Mouse (Mus musculus): ENCODE results near the gene Col4a2. TPM values are rescaled to one million over a fixed set of nuclear protein-coding genes. Genes with fewer than 3 reads are reported as not detected.
"Not testable (repeated sequence)": the region's sequence is repeated elsewhere in the genome, so short reads cannot be mapped to it uniquely, and the experiment has no call there.

Gene Col4a2
- polyA plus RNA-seq, 1 experiment from 2014 or later: 126 TPM

GRCm38 (mm10) chr8:11457981-11458836 is 145.6 kb downstream of the Col4a2 start:
- Histone ChIP-seq H3K4me1 (peaks cover 30% of the 10 kb centered on the region), H3K36me3 (no peaks in the 10 kb centered on the region), H3K9ac (no peak overlapping the region), H3K4me2 (no peak overlapping the region), H3K4me3 (no peak overlapping the region), H3K27ac (peak overlapping the region; percentile 50), H3K9me3 (no peaks in the 10 kb centered on the region), H3K27me3 (no peaks in the 10 kb centered on the region)
- ATAC-seq (ENCODE audit: borderline replicate concordance, extremely low read depth, low FRiP score, low TSS enrichment): no peak
- 20% methylated on average over 12 of the region's 12 CpGs for WGBS

- peak overlapping the region; percentile 7 for H3K27ac ChIP-seq
- no peaks in the 10 kb centered on the region for H3K27me3 ChIP-seq
- WGBS: 18% methylated on average over 5 of the region's 5 CpGs
- no peak for ATAC-seq (ENCODE audit: borderline replicate concordance, extremely low read depth, low FRiP score, low TSS enrichment)
- H3K4me2 ChIP-seq: no peak overlapping the region
- no peaks in the 10 kb centered on the region for H3K36me3 ChIP-seq
- H3K4me3 ChIP-seq: no peak overlapping the region
- H3K9me3 ChIP-seq: no peaks in the 10 kb centered on the region
- H3K9ac ChIP-seq: no peak overlapping the region
- H3K4me1 ChIP-seq: peaks cover 30% of the 10 kb centered on the region
These were observed 146.4 kb downstream of the Col4a2 start for GRCm38 (mm10) chr8:11459016-11459415.

GRCm38 (mm10) chr8:11460934-11461333 is 148.3 kb downstream of the Col4a2 start:
- no peaks in the 10 kb centered on the region for H3K27me3 ChIP-seq
- H3K27ac ChIP-seq: no peak overlapping the region
- H3K9me3 ChIP-seq: no peaks in the 10 kb centered on the region
- no peak for ATAC-seq (ENCODE audit: borderline replicate concordance, extremely low read depth, low FRiP score, low TSS enrichment)
- peaks cover 30% of the 10 kb centered on the region for H3K4me1 ChIP-seq
- no peak overlapping the region for H3K9ac ChIP-seq
- H3K4me2 ChIP-seq: no peak overlapping the region
- H3K36me3 ChIP-seq: no peaks in the 10 kb centered on the region
- WGBS: 8% methylated on average over 2 of the region's 2 CpGs
- H3K4me3 ChIP-seq: no peak overlapping the region

- H3K4me2 ChIP-seq: no peak overlapping the region
- no peak overlapping the region for H3K27ac ChIP-seq
- H3K9ac ChIP-seq: no peak overlapping the region
- no peaks in the 10 kb centered on the region for H3K36me3 ChIP-seq
- WGBS: 57% methylated on average over 2 of the region's 2 CpGs
- H3K4me3 ChIP-seq: no peak overlapping the region
- no peaks in the 10 kb centered on the region for H3K27me3 ChIP-seq
- H3K9me3 ChIP-seq: no peaks in the 10 kb centered on the region
- ATAC-seq (ENCODE audit: borderline replicate concordance, extremely low read depth, low FRiP score, low TSS enrichment): no peak
- peaks cover 30% of the 10 kb centered on the region for H3K4me1 ChIP-seq
These were observed 149.2 kb downstream of the Col4a2 start for GRCm38 (mm10) chr8:11461847-11462246.

GRCm38 (mm10) chr8:11462641-11463040 is 150.0 kb downstream of the Col4a2 start:
- Histone ChIP-seq H3K4me2 (no peak overlapping the region), H3K27ac (no peak overlapping the region), H3K4me1 (peaks cover 29% of the 10 kb centered on the region), H3K9ac (no peak overlapping the region), H3K4me3 (no peak overlapping the region), H3K36me3 (no peaks in the 10 kb centered on the region), H3K27me3 (no peaks in the 10 kb centered on the region), H3K9me3 (no peaks in the 10 kb centered on the region)
- 82% methylated on average over 4 of the region's 4 CpGs for WGBS
- ATAC-seq (ENCODE audit: borderline replicate concordance, extremely low read depth, low FRiP score, low TSS enrichment): no peak

GRCm38 (mm10) chr8:11463541-11463888 is 150.9 kb downstream of the Col4a2 start:
- H3K4me2 ChIP-seq: no peak overlapping the region
- H3K9me3 ChIP-seq: no peaks in the 10 kb centered on the region
- no peak for ATAC-seq (ENCODE audit: borderline replicate concordance, extremely low read depth, low FRiP score, low TSS enrichment)
- no peak overlapping the region for H3K9ac ChIP-seq
- no peak overlapping the region for H3K27ac ChIP-seq
- no peaks in the 10 kb centered on the region for H3K27me3 ChIP-seq
- H3K4me1 ChIP-seq: peaks cover 21% of the 10 kb centered on the region
- H3K36me3 ChIP-seq: no peaks in the 10 kb centered on the region
- 79% methylated on average over 2 of the region's 2 CpGs for WGBS
- H3K4me3 ChIP-seq: no peak overlapping the region

- WGBS: 74% methylated on average over 12 of the region's 12 CpGs
- H3K4me3 ChIP-seq: no peak overlapping the region
- no peaks in the 10 kb centered on the region for H3K27me3 ChIP-seq
- H3K36me3 ChIP-seq: no peaks in the 10 kb centered on the region
- H3K4me2 ChIP-seq: no peak overlapping the region
- H3K27ac ChIP-seq: no peak overlapping the region
- no peak for ATAC-seq (ENCODE audit: borderline replicate concordance, extremely low read depth, low FRiP score, low TSS enrichment)
- no peak overlapping the region for H3K9ac ChIP-seq
- peaks cover 15% of the 10 kb centered on the region for H3K4me1 ChIP-seq
- H3K9me3 ChIP-seq: no peaks in the 10 kb centered on the region
These were observed 151.5 kb downstream of the Col4a2 start for GRCm38 (mm10) chr8:11463889-11464706.

GRCm38 (mm10) chr8:11464707-11464964 is 152.0 kb downstream of the Col4a2 start:
- ATAC-seq (ENCODE audit: borderline replicate concordance, extremely low read depth, low FRiP score, low TSS enrichment): no peak
- H3K36me3 ChIP-seq: no peaks in the 10 kb centered on the region
- H3K4me1 ChIP-seq: peaks cover 14% of the 10 kb centered on the region
- H3K4me3 ChIP-seq: no peak overlapping the region
- H3K9ac ChIP-seq: no peak overlapping the region
- no peak overlapping the region for H3K4me2 ChIP-seq
- no peak overlapping the region for H3K27ac ChIP-seq
- WGBS: 64% methylated on average over 3 of the region's 3 CpGs
- H3K27me3 ChIP-seq: no peaks in the 10 kb centered on the region
- no peaks in the 10 kb centered on the region for H3K9me3 ChIP-seq

GRCm38 (mm10) chr8:11465619-11466018 is 153.0 kb downstream of the Col4a2 start:
- Histone ChIP-seq H3K4me1 (peaks cover 14% of the 10 kb centered on the region), H3K9me3 (no peaks in the 10 kb centered on the region), H3K4me2 (no peak overlapping the region), H3K27me3 (no peaks in the 10 kb centered on the region), H3K36me3 (no peaks in the 10 kb centered on the region), H3K27ac (no peak overlapping the region), H3K4me3 (no peak overlapping the region), H3K9ac (no peak overlapping the region)
- no peak for ATAC-seq (ENCODE audit: borderline replicate concordance, extremely low read depth, low FRiP score, low TSS enrichment)
- 82% methylated on average over 4 of the region's 4 CpGs for WGBS

GRCm38 (mm10) chr8:11466528-11466927 is 153.9 kb downstream of the Col4a2 start:
- H3K27me3 ChIP-seq; H3K4me2 ChIP-seq; H3K4me3 ChIP-seq; ATAC-seq (ENCODE audit: borderline replicate concordance, extremely low read depth, low FRiP score, low TSS enrichment); H3K4me1 ChIP-seq; H3K36me3 ChIP-seq; H3K27ac ChIP-seq; H3K9me3 ChIP-seq; H3K9ac ChIP-seq: not testable (repeated sequence)
- 86% methylated on average over 5 of the region's 5 CpGs for WGBS

- no peak overlapping the region for H3K4me3 ChIP-seq
- H3K4me1 ChIP-seq: peaks cover 14% of the 10 kb centered on the region
- WGBS: 9% methylated on average over 3 of the region's 3 CpGs
- H3K36me3 ChIP-seq: no peaks in the 10 kb centered on the region
- no peak overlapping the region for H3K27ac ChIP-seq
- no peak for ATAC-seq (ENCODE audit: borderline replicate concordance, extremely low read depth, low FRiP score, low TSS enrichment)
- H3K27me3 ChIP-seq: peaks cover 1% of the 10 kb centered on the region; the same call in 1 of the 2 replicates
- H3K9me3 ChIP-seq: no peaks in the 10 kb centered on the region
- H3K9ac ChIP-seq: no peak overlapping the region
- H3K4me2 ChIP-seq: no peak overlapping the region
These were observed 156.5 kb downstream of the Col4a2 start for GRCm38 (mm10) chr8:11469095-11469494.

- H3K4me2 ChIP-seq: no peak overlapping the region
- H3K4me1 ChIP-seq: peaks cover 20% of the 10 kb centered on the region
- no peak for ATAC-seq (ENCODE audit: borderline replicate concordance, extremely low read depth, low FRiP score, low TSS enrichment)
These were observed 158.1 kb downstream of the Col4a2 start for GRCm38 (mm10) chr8:11470694-11471093.

More at GRCm38 (mm10) chr8:11470694-11471093, 158.1 kb downstream of the Col4a2 start:
- H3K36me3 ChIP-seq: no peaks in the 10 kb centered on the region
- 67% methylated on average over 7 of the region's 7 CpGs for WGBS
- H3K4me3 ChIP-seq: no peak overlapping the region
- no peak overlapping the region for H3K9ac ChIP-seq
- no peaks in the 10 kb centered on the region for H3K9me3 ChIP-seq
- peaks cover 11% of the 10 kb centered on the region; the same call in 1 of the 2 replicates for H3K27me3 ChIP-seq
- no peak overlapping the region for H3K27ac ChIP-seq

Measured in lung, embryonic 15.5 days (tissue).